Mouse (Mus musculus): ENCODE data around the gene Tmem217.
"Not testable (repeated sequence)": the region's sequence is repeated elsewhere in the genome, so short reads cannot be mapped to it uniquely, and the experiment has no call there.

Gene Tmem217

DNA sequence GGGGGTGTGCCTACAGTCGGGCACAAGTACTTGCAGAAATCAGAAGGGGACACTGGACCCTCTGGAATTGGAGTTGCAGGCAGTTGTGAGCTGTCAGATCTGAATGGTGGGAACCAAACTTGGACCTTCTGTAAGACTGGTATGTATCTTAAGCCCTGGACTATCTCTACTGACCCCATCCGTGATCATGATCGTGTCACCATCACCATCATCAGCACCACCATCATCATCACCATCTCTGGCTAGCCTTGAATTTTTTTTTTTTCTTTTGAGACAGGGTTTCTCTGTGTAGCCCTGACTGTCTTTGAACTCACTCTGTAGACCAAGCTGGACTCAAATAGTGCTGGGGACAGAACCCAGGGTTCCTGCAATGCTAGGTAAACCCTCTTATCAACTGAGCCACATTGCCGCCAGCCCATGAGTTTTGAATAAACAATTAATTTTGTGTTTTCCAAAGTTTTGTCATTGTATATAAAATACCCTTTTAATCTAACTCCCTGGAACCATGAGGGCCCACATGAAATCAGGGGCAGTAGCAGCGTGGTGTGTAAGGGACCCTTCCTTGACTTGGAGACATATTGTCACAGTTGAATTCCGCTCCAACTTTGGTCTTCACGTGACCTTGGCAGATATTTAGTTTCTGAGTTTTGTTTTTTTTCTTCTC is 50.0 kb downstream of the Tmem217 start:
- DNase-seq (ENCODE audit: low spot score) = no peak

GRCm38 (mm10) chr17:29500802-29501469 is 51.2 kb downstream of the Tmem217 start:
- no peak for DNase-seq (ENCODE audit: low spot score)

DNA sequence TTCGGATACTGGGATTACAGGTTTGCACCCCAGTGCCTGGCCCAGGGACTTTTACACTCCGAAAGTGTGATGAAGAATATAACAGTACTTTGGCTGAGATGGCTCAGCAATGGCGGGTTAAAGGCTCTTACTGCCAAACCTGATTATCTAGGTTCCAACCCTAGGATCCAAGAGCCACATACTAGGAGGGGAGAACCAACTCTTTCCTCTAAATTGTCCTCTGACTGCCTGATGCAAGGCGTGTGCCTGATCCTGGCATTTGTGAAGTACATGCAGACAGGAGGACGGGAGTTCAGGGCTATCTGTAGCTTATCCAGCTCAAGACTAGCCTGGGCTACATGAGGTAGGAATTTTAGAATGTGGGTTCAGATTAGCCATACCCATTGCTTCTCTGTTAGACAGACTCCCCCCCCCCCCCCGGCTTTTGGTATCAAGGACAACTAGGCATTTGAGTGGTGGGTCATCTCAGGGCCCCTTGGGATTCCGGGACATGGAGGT is 51.9 kb downstream of the Tmem217 start:
- DNase-seq (ENCODE audit: low spot score) = no peak

- DNase-seq (ENCODE audit: low spot score) = no peak
Measured at GRCm38 (mm10) chr17:29499511-29499910, 52.7 kb downstream of the Tmem217 start.

DNA sequence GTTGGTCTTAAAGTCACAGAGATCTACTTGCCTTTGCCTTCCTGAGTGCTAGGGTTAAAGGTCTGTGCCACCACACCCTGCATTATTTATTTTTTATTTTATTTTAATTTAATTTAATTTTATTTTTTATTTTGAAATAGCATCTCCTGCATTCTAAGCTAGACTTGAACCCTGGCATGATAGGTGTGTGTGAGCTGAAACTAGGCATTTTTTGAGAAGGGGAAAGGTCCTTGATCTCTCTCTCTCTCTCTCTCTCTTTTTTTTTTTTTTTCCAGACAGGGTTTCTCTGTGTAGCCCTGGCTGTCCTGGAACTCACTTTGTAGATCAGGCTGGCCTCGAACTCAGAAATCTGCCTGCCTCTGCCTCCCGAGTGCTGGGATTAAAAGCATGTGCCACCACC is 53.2 kb downstream of the Tmem217 start:
- not testable (repeated sequence) for DNase-seq (ENCODE audit: low spot score)

DNA sequence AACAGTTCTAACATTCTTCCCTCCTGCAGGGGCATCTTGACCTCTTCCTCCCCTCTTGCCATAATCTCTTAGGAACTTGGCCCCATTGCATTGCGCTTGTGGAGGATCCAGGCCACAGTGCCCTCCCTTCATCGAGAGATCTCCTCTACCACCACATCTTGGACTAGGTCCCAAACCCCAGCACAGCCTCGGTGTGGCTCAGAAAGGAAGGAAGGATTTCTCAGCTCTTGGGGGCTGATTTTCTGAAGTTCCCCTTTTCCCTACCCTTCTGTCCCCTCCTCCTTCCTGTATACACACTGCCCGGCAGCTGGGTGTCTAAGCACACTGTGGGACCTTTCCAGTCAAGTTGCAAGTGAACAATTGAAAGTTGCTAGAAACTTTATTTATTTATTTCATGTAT is 54.2 kb downstream of the Tmem217 start:
- DNase-seq (ENCODE audit: low spot score) = no peak

GRCm38 (mm10) chr17:29497481-29497880 is 54.7 kb downstream of the Tmem217 start:
- DNase-seq (ENCODE audit: low spot score) = not testable (repeated sequence)

DNA sequence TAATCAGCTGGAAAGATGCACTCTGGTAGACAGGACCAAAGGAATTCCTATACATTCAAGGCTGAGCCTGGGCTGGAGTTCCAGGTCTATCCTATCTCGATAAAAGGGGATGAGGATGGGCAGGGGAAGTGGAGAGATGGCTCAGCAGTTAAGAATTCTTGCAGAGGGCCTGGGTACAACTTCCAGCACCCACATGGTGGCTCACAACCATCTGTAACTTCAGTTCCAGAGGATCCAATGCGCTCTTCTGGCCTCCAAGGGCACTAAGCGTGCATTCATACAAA is 55.2 kb downstream of the Tmem217 start:
- no peak for DNase-seq (ENCODE audit: low spot score)

GRCm38 (mm10) chr17:29496211-29497070 is 55.7 kb downstream of the Tmem217 start:
- no peak for DNase-seq (ENCODE audit: low spot score)

DNA sequence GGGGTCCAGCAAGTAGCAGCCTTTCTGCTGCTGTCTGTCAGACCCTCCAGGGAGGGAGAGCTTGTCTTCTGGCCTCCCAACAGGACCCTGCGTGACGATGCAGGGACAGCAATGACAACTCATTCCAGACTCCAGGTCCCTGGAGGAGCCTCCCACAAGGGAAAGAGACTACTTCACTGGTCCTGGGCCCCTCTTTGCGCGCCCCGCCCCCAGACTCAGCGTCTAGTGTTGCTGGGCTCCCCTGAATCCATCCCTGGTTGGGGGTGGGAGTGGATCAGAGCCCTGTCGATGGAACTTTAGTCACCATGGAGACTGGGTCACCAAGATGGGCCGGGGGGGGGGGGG is 57.5 kb downstream of the Tmem217 start:
- DNase-seq (ENCODE audit: low spot score) = no peak

GRCm38 (mm10) chr17:29494062-29494731 is 58.0 kb downstream of the Tmem217 start:
- DNase-seq (ENCODE audit: low spot score) = no peak

DNA sequence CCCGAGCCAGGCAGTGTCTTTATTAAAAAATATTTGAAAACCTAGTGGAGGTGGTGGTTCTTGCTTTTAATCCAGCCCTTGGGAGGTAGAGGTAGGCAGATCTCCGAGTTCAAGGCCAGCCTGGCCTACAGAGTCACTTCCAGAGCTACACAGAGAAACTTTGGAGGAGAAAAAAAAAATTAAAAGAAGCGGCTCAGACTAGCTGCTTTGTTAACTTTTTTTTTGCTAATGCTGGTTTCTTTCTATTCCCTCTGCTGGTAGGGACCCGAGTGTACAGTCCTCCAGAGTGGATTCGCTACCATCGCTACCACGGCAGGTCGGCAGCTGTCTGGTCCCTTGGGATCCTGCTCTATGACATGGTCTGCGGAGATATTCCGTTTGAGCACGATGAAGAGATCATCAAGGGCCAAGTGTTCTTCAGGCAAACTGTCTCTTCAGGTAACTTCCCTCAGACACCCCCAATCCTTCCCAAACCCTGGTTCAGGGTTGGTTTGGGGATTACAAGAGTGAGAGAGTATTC is 58.7 kb downstream of the Tmem217 start:
- no peak for DNase-seq (ENCODE audit: low spot score)

DNA sequence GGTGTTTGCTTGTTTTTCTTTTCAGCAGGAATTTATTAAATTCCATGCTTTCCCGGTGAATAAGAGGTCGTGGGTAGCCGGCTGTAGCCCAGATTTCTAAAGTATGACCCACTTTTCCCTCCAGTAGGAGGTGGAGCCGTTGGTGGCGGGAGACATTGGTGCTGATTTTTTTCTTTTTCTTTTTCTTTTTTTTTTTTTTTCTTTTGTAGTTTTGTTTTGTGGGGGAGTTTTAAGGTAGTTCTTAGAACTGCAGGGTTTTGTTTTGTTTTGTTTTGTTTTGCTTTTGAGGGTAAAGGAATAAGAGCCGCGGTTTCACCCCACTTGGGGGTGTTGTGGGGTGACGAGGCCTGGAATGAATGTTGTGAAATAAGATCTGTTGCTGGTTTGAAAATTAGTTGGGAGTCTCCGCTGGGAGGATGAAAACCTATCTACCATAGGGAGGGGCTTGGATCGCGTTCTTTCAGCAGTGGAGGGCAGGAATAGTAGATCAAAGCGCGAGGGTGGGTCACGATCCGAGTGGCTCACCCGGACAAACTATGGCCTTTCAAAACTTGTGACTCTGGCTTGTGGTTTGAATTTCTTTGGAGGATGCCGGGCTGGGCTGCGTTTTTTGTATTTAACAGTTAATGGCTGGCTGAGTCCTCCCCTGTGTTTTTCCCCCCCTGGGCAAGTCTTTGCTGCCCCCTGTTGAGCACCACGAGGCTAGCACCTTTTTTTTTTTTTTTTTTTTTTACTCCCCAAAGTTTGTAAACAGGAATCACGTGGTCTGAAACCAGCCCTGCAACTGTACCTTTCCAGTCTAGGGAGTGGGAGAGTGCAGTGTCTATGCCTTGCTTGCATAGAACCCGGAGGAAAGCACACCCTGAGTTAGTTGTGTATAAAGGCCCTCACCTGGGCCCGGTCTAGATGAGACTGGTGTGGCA is 59.7 kb downstream of the Tmem217 start:
- peak; percentile 70 for DNase-seq (ENCODE audit: low spot score)

DNA sequence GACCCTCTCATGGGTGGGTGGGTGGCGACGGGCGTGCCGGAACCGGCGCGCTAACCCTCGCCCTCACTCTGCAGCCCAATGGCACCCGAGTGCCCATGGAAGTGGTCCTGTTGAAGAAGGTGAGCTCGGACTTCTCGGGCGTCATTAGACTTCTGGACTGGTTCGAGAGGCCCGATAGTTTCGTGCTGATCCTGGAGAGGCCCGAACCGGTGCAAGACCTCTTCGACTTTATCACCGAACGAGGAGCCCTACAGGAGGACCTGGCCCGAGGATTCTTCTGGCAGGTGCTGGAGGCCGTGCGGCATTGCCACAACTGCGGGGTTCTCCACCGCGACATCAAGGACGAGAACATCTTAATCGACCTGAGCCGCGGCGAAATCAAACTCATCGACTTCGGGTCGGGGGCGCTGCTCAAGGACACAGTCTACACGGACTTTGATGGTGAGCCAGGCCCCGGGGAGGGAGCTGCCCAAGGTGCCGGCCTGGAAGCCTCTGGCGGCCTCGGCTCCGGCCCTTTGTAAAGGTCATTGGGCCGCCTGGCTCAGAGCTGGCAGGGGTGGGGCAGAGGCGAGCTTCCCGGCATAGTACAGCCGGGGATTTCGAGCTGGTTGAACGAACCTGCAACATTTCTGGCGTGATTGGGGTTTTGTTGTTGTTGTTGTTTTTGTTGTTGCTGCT is 60.5 kb downstream of the Tmem217 start:
- DNase-seq (ENCODE audit: low spot score) = peak; percentile 50

GRCm38 (mm10) chr17:29490713-29491581 is 61.2 kb downstream of the Tmem217 start, which contains the start of gene Pim1:
TSS of gene Pim1 (plus strand) at chr17:29490753.
- peak; percentile 38 for DNase-seq (ENCODE audit: low spot score)

- DNase-seq (ENCODE audit: low spot score) = peak; percentile 95
Measured at GRCm38 (mm10) chr17:29489971-29490712, 62.0 kb downstream of the Tmem217 start.

DNA sequence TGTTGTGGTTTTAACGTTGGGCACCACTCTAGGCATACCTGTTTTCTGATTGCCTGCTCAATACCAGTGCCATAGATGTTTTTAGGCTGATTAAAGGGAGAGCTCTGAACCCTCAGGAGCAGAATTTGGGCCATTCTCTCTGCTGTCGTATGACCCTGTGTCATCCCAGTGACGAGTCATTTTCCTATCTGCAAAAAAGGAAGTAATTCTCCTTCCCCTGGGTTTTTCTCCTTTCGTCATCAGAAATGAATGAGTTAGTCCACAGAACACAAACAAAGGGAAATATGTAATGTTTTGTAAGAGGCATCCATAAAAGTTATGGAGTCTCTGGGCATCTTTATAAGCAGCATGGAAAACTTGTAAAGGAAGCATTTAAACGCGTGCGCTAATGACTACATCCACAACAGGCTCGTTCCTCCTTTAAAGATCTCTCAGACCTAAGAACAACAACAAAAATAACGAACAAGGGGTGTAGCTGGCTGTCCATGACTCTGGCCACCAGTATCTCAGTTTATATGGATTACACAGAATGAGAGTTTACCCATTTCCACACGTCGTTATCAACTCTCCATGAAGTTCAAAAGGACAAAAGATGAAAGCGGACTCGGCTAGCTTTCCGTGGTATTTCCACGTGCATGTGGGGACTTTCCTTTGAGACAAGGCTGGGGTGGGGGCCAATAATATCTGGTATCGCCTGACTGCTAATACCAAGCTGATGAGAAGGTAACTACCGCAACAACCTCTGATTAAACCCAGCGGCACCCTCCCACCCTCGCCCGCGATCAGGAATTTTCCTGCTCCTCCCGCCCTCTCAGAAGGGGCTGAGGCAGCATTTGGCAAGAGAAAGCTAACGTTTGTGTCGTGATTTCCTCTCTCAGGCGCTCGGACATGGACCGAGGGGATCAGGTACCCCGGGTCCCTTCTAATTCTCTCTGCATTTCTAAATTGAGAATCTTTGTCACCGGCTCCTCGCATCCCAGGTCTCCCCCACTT is 62.9 kb downstream of the Tmem217 start:
- peak; percentile 36 for DNase-seq (ENCODE audit: low spot score)
